ENCODE assay signal across 8 mouse cellular contexts in genomic region chr1:91459059-91459809, GRCm38 (mm10). TPM values are rescaled to one million over a fixed set of nuclear protein-coding genes. Genes with fewer than 3 reads are reported as not detected.
DNase-seq lines count a peak whose midpoint lies in the region; ATAC-seq and TF ChIP-seq lines count a peak whose summit lies in the region.

TSS of gene Per2 (minus strand) at chr1:91459324.

- H3K4me3 ChIP-seq in CH12.LX (replicated peaks in 1 of 3; ENCODE audit: low read depth in 2 of 3, low read length in 2 of 3, poor library complexity in 1 of 3), result peak within 1 kb of the TSS; percentile 61 to 87 (median 76)
- H3K4me3 ChIP-seq in forebrain, embryonic 10.5 days, result peak within 1 kb of the TSS; percentile 63
- peak within 1 kb of the TSS; percentile 70 for H3K4me3 ChIP-seq in heart, embryonic 15.5 days
- peak within 1 kb of the TSS; percentile 73 for H3K4me3 ChIP-seq in liver, embryonic 13.5 days (replicated peaks)
- H3K4me3 ChIP-seq in stomach, embryonic 14.5 days (ENCODE audit: low read depth, low read length), result peak within 1 kb of the TSS; percentile 68

- DNase-seq in CH12.LX (ENCODE audit: extremely low read depth), result peak; percentile 99
- DNase-seq in c-Kit-positive CD71-negative TER-119-negative erythroid progenitor cells, embryonic 14.5 days (ENCODE audit: low read depth), result peak; percentile 99
- DNase-seq in forebrain, embryonic 10.5 days (ENCODE audit: extremely low spot score, low spot score), result peak; percentile 99
- peak; percentile 100 for DNase-seq in kidney, postnatal 14 days
- DNase-seq in liver, embryonic 13.5 days, result peak; percentile 99
- peak; percentile 100 for DNase-seq in natural killer cell, adult 2 months (ENCODE audit: low spot score in 2 of 2)

- dilution Hi-C loops in CH12.LX (cut with MboI; ENCODE audit: extremely low pct_ligation_motif_present, extremely low pct_unique_long_range_greater_than_20kb, low sequenced_read_pairs), result no loop called here

- peak within 1 kb of the TSS; percentile 58 for H3K4me2 ChIP-seq in CH12.LX (ENCODE audit: insufficient read depth, low read depth, poor library complexity, severe bottlenecking)
- H3K4me2 ChIP-seq in heart, embryonic 15.5 days, result peak within 1 kb of the TSS; percentile 82
- H3K4me2 ChIP-seq in liver, embryonic 13.5 days, result peak within 1 kb of the TSS; percentile 95
- peak within 1 kb of the TSS; percentile 73 for H3K4me2 ChIP-seq in stomach, embryonic 14.5 days (replicated peaks; ENCODE audit: low read depth, low read length)

- no peak for TF ChIP-seq EP300 in CH12.LX (IDR thresholded peaks at IDR 0.05; ENCODE audit: low read length)

- H3K36me3 ChIP-seq in CH12.LX (replicated peaks in 1 of 2; ENCODE audit: control insufficient read depth in 1 of 2, insufficient read depth in 1 of 2, low read length in 1 of 2), result peaks cover 0 to 13% of the 10 kb centered on the region in 2 experiments
- no peaks in the 10 kb centered on the region for H3K36me3 ChIP-seq in forebrain, embryonic 10.5 days (replicated peaks)
- no peaks in the 10 kb centered on the region for H3K36me3 ChIP-seq in heart, embryonic 15.5 days
- H3K36me3 ChIP-seq in liver, embryonic 13.5 days, result no peaks in the 10 kb centered on the region
- H3K36me3 ChIP-seq in stomach, embryonic 14.5 days (ENCODE audit: control insufficient read depth, insufficient read depth, low read length), result no peaks in the 10 kb centered on the region

- H3K79me2 ChIP-seq in CH12.LX (replicated peaks; ENCODE audit: control insufficient read depth, extremely low read depth, insufficient read depth, poor library complexity, severe bottlenecking), result peaks cover 3% of the 10 kb centered on the region; the same call in 1 of the 2 replicates

- in situ Hi-C loops in CH12.LX (cut with MboI; ENCODE audit: low pct_ligation_motif_present, low pct_unique_long_range_greater_than_20kb, low sequenced_read_pairs), result no loop called here

- TF ChIP-seq RAD21 in CH12.LX (IDR thresholded peaks at IDR 0.05; ENCODE audit: low read depth, low read length), result peak; percentile 22

- WGBS in forebrain, embryonic 10.5 days, result under 1% methylated on average over 91 of the region's 91 CpGs
- WGBS in heart, embryonic 15.5 days, result under 1% methylated on average over 91 of the region's 91 CpGs
- WGBS in liver, embryonic 13.5 days (ENCODE audit: insufficient replicate concordance), result under 1% methylated on average over 91 of the region's 91 CpGs
- WGBS in stomach, embryonic 14.5 days, result under 1% methylated on average over 91 of the region's 91 CpGs

- H3K9me3 ChIP-seq in CH12.LX (replicated peaks; ENCODE audit: low read length), result no peaks in the 10 kb centered on the region
- H3K9me3 ChIP-seq in forebrain, embryonic 10.5 days, result no peaks in the 10 kb centered on the region
- no peaks in the 10 kb centered on the region for H3K9me3 ChIP-seq in heart, embryonic 15.5 days (replicated peaks)
- H3K9me3 ChIP-seq in liver, embryonic 13.5 days (replicated peaks), result no peaks in the 10 kb centered on the region
- no peaks in the 10 kb centered on the region for H3K9me3 ChIP-seq in stomach, embryonic 14.5 days (ENCODE audit: control insufficient read depth, low read depth, low read length)

- H3K4me1 ChIP-seq in CH12.LX (ENCODE audit: control insufficient read depth in 1 of 2, insufficient read depth in 2 of 2), result peaks cover 6 to 38% of the 10 kb centered on the region in 2 experiments; a peak in 3 of 4 replicates
- H3K4me1 ChIP-seq in forebrain, embryonic 10.5 days, result peaks cover 57% of the 10 kb centered on the region
- H3K4me1 ChIP-seq in heart, embryonic 15.5 days (replicated peaks), result peaks cover 57% of the 10 kb centered on the region
- peaks cover 70% of the 10 kb centered on the region for H3K4me1 ChIP-seq in liver, embryonic 13.5 days (replicated peaks)
- H3K4me1 ChIP-seq in stomach, embryonic 14.5 days (ENCODE audit: control insufficient read depth, insufficient read depth, low read length), result peaks cover 36% of the 10 kb centered on the region

- H3K27ac ChIP-seq in CH12.LX (ENCODE audit: insufficient read depth, low read depth), result no peak within 1 kb of the TSS
- H3K27ac ChIP-seq in forebrain, embryonic 10.5 days, result peak within 1 kb of the TSS; percentile 80
- peak within 1 kb of the TSS; percentile 75 for H3K27ac ChIP-seq in heart, embryonic 15.5 days
- peak within 1 kb of the TSS; percentile 75 for H3K27ac ChIP-seq in liver, embryonic 13.5 days
- peak within 1 kb of the TSS; percentile 97 for H3K27ac ChIP-seq in stomach, embryonic 14.5 days (ENCODE audit: low read length)

- H3K27me3 ChIP-seq in CH12.LX (replicated peaks), result no peaks in the 10 kb centered on the region
- peaks cover 29% of the 10 kb centered on the region for H3K27me3 ChIP-seq in forebrain, embryonic 10.5 days (ENCODE audit: poor library complexity, severe bottlenecking)
- H3K27me3 ChIP-seq in heart, embryonic 15.5 days, result no peaks in the 10 kb centered on the region
- H3K27me3 ChIP-seq in liver, embryonic 13.5 days, result no peaks in the 10 kb centered on the region
- H3K27me3 ChIP-seq in stomach, embryonic 14.5 days (ENCODE audit: control insufficient read depth, insufficient read depth, low read length), result no peaks in the 10 kb centered on the region

- H3K9ac ChIP-seq in CH12.LX (ENCODE audit: insufficient read depth, low read depth), result peak within 1 kb of the TSS; percentile 53
- peak within 1 kb of the TSS; percentile 61 for H3K9ac ChIP-seq in heart, embryonic 15.5 days
- H3K9ac ChIP-seq in liver, embryonic 13.5 days, result peak within 1 kb of the TSS; percentile 78
- peak within 1 kb of the TSS; percentile 45; the same call in 1 of the 2 replicates for H3K9ac ChIP-seq in stomach, embryonic 14.5 days (replicated peaks; ENCODE audit: low read depth, low read length)

- ATAC-seq in heart, embryonic 15.5 days (replicated peaks; ENCODE audit: insufficient number of reproducible peaks, insufficient read depth, low FRiP score, low read depth), result peak; percentile 95
- ATAC-seq in liver, embryonic 13.5 days (ENCODE audit: low read depth), result peak; percentile 94
- ATAC-seq in stomach, embryonic 14.5 days (ENCODE audit: insufficient number of reproducible peaks, insufficient read depth, low FRiP score, low read depth), result peak; percentile 95

- peak in 1 of 2 experiments; percentile 52; a peak in 2 of 4 replicates for TF ChIP-seq CTCF in CH12.LX (conservative IDR thresholded peaks at IDR 0.05 in 1 of 2, IDR thresholded peaks at IDR 0.05 in 1 of 2; ENCODE audit: low read depth in 2 of 2, low read length in 2 of 2)

- peak; percentile 62 for TF ChIP-seq POLR2A in CH12.LX (IDR thresholded peaks at IDR 0.05; ENCODE audit: low read depth, low read length)

TF ChIP-seq in CH12.LX, 34 proteins besides CTCF, POLR2A, EP300 and RAD21 (continues in another document):
- peak; percentile 98 for TF ChIP-seq MAX (IDR thresholded peaks at IDR 0.05; ENCODE audit: low read length)
- TF ChIP-seq ETS1 (conservative IDR thresholded peaks at IDR 0.05; ENCODE audit: low read depth, low read length), result 0 out of 2 replicates have a peak, but pooled peaks have one; percentile 21
- peak; percentile 89 for TF ChIP-seq ELF1 (IDR thresholded peaks at IDR 0.05; ENCODE audit: low read depth, low read length)
- peak; percentile 73 for TF ChIP-seq HCFC1 (IDR thresholded peaks at IDR 0.05; ENCODE audit: low read depth, low read length)
- peak; percentile 71 for TF ChIP-seq NRF1 (IDR thresholded peaks at IDR 0.05; ENCODE audit: low read depth, low read length)
- TF ChIP-seq POLR2AphosphoS2 (IDR thresholded peaks at IDR 0.05; ENCODE audit: low read depth, low read length), result no peak
- no peak for TF ChIP-seq JUND (conservative IDR thresholded peaks at IDR 0.05; ENCODE audit: low read depth, low read length)
- TF ChIP-seq MAZ (IDR thresholded peaks at IDR 0.05; ENCODE audit: low read depth, low read length), result no peak
- TF ChIP-seq MEF2A (IDR thresholded peaks at IDR 0.05; ENCODE audit: borderline replicate concordance, low read depth, low read length), result 0 out of 2 replicates have a peak, but pooled peaks have one; percentile 10
- TF ChIP-seq RCOR1 (conservative IDR thresholded peaks at IDR 0.05; ENCODE audit: low read depth, low read length), result no peak
- TF ChIP-seq ZC3H11A (IDR thresholded peaks at IDR 0.05; ENCODE audit: low read depth, low read length), result no peak
- TF ChIP-seq TCF12 (IDR thresholded peaks at IDR 0.05; ENCODE audit: low read depth, low read length), result no peak; the same call in 1 of the 2 replicates
- peak; percentile 89 for TF ChIP-seq CHD2 (IDR thresholded peaks at IDR 0.05; ENCODE audit: low read length)
- no peak for TF ChIP-seq ZKSCAN1 (IDR thresholded peaks at IDR 0.05; ENCODE audit: borderline replicate concordance, low read depth, low read length)
- TF ChIP-seq CHD1 (IDR thresholded peaks at IDR 0.05; ENCODE audit: low read depth, low read length), result peak; percentile 98
- peak; percentile 93 for TF ChIP-seq MXI1 (IDR thresholded peaks at IDR 0.05; ENCODE audit: low read depth, low read length)
- peak; percentile 96 for TF ChIP-seq SIN3A (IDR thresholded peaks at IDR 0.05; ENCODE audit: low read length)
- TF ChIP-seq USF1 (IDR thresholded peaks at IDR 0.05; ENCODE audit: low read depth, low read length), result no peak; the same call in 1 of the 2 replicates
- no peak for TF ChIP-seq MAFK (IDR thresholded peaks at IDR 0.05; ENCODE audit: insufficient replicate concordance, low read length)
- no peak for TF ChIP-seq E2F4 (IDR thresholded peaks at IDR 0.05; ENCODE audit: insufficient replicate concordance, low read depth, low read length)
- peak; percentile 51; the same call in 1 of the 2 replicates for TF ChIP-seq IRF4 (IDR thresholded peaks at IDR 0.05; ENCODE audit: low read depth, low read length)
- 0 out of 2 replicates have a peak, but pooled peaks have one; percentile 23 for TF ChIP-seq KAT2A (IDR thresholded peaks at IDR 0.05; ENCODE audit: insufficient replicate concordance, low read length)
- no peak for TF ChIP-seq USF2 (conservative IDR thresholded peaks at IDR 0.05; ENCODE audit: low read depth, low read length)
- no peak; the same call in 1 of the 2 replicates for TF ChIP-seq ZMIZ1 (IDR thresholded peaks at IDR 0.05; ENCODE audit: low read depth, low read length)
- TF ChIP-seq SMC3 (IDR thresholded peaks at IDR 0.05; ENCODE audit: low read depth, low read length), result peak; percentile 40
- TF ChIP-seq ZNF384 (IDR thresholded peaks at IDR 0.05; ENCODE audit: low read depth, low read length), result no peak

RNA-seq across cellular contexts. Expression of gene Per2, which starts in this region (rescaled TPM):
- total RNA-seq in CH12.LX (2012; rRNA removed) (4.2 and 4.7 TPM in 2 replicates), CH12.LX (2014; rRNA removed) (2.7 and 2.8 TPM in 2 replicates)
- polyA plus RNA-seq in CH12.LX (2012; ENCODE audit: insufficient read length, low read depth), result 5.2 and 5.8 TPM in 2 replicates
- 1.3 and 1.6 TPM in 2 replicates for polyA plus RNA-seq in forebrain, embryonic 10.5 days (2016; fragmentation: Nextera tagmentation; extraction: Ambion mirVana)
- 4.5 and 5.0 TPM in 2 replicates for polyA plus RNA-seq in heart, embryonic 15.5 days (2015; fragmentation: Nextera tagmentation; extraction: Ambion mirVana)
- 1.4 and 2.5 TPM in 2 replicates for polyA plus RNA-seq in liver, embryonic 13.5 days (2015; fragmentation: Nextera tagmentation; extraction: Ambion mirVana)
- 7.3 and 9.5 TPM in 2 replicates for polyA plus RNA-seq in stomach, embryonic 14.5 days (2014; fragmentation: Nextera tagmentation; extraction: Ambion mirVana)
